Mouse (Mus musculus): Measurements from ENCODE around the gene Rela. TPM values are rescaled to one million over a fixed set of nuclear protein-coding genes. Genes with fewer than 3 reads are reported as not detected.

The Rela gene
- total and polyA plus RNA-seq, 3 experiments = 12.1 to 51.9 (median 21.0) TPM

- Histone ChIP-seq H3K9me3 (replicated peaks; ENCODE audit: low read length) (peaks cover 13% of the 10 kb centered on the region), H3K4me2 (ENCODE audit: insufficient read depth, low read depth, poor library complexity, severe bottlenecking) (no peak overlapping the region), H3K27me3 (replicated peaks) (no peaks in the 10 kb centered on the region), H3K4me3 (replicated peaks in 1 of 3; ENCODE audit: low read depth in 2 of 3, low read length in 2 of 3, poor library complexity in 1 of 3) (no peak overlapping the region), H3K27ac (ENCODE audit: insufficient read depth, low read depth) (no peak overlapping the region), H3K4me1 (ENCODE audit: control insufficient read depth in 1 of 2, insufficient read depth in 2 of 2) (peaks cover 0 to 2% of the 10 kb centered on the region in 2 experiments; a peak in 2 of 4 replicates), H3K9ac (ENCODE audit: insufficient read depth, low read depth) (no peak overlapping the region), H3K36me3 (replicated peaks in 1 of 2; ENCODE audit: control insufficient read depth in 1 of 2, insufficient read depth in 1 of 2, low read length in 1 of 2) (peaks cover 71 to 92% of the 10 kb centered on the region in 2 experiments), H3K79me2 (replicated peaks; ENCODE audit: control insufficient read depth, extremely low read depth, insufficient read depth, poor library complexity, severe bottlenecking) (no peaks in the 10 kb centered on the region)
- TF ChIP-seq ZNF384 (IDR thresholded peaks at IDR 0.05; ENCODE audit: low read depth, low read length) = no peak
- no peak for TF ChIP-seq BHLHE40 (IDR thresholded peaks at IDR 0.05; ENCODE audit: low read depth, low read length)
- TF ChIP-seq GABPA (IDR thresholded peaks at IDR 0.05; ENCODE audit: insufficient replicate concordance, low read depth, low read length) = no peak
- no peak for TF ChIP-seq POLR2A (IDR thresholded peaks at IDR 0.05; ENCODE audit: low read depth, low read length)
- dilution Hi-C loops (cut with MboI; ENCODE audit: extremely low pct_ligation_motif_present, extremely low pct_unique_long_range_greater_than_20kb, low sequenced_read_pairs) (no loop called here), in situ Hi-C loops (cut with MboI; ENCODE audit: low pct_ligation_motif_present, low pct_unique_long_range_greater_than_20kb, low sequenced_read_pairs) (no loop called here)
- no peak for DNase-seq (ENCODE audit: extremely low read depth)
These were observed 17.5 kb downstream of the Rela start for GRCm38 (mm10) chr19:5654720-5655298.

GRCm38 (mm10) chr19:5660942-5661751 is 23.9 kb downstream of the Rela start:
- Histone ChIP-seq H3K9me3 (replicated peaks; ENCODE audit: low read length) (no peaks in the 10 kb centered on the region), H3K79me2 (replicated peaks; ENCODE audit: control insufficient read depth, extremely low read depth, insufficient read depth, poor library complexity, severe bottlenecking) (peaks cover 6% of the 10 kb centered on the region; the same call in 1 of the 2 replicates), H3K4me3 (replicated peaks in 1 of 3; ENCODE audit: low read depth in 2 of 3, low read length in 2 of 3, poor library complexity in 1 of 3) (peak overlapping the region; percentile 48 to 65 (median 57)), H3K27ac (ENCODE audit: insufficient read depth, low read depth) (peak overlapping the region; percentile 39), H3K4me2 (ENCODE audit: insufficient read depth, low read depth, poor library complexity, severe bottlenecking) (peak overlapping the region; percentile 81), H3K4me1 (ENCODE audit: control insufficient read depth in 1 of 2, insufficient read depth in 2 of 2) (peaks cover 14 to 36% of the 10 kb centered on the region in 2 experiments), H3K36me3 (replicated peaks in 1 of 2; ENCODE audit: control insufficient read depth in 1 of 2, insufficient read depth in 1 of 2, low read length in 1 of 2) (peaks cover 36 to 59% of the 10 kb centered on the region in 2 experiments), H3K27me3 (replicated peaks) (no peaks in the 10 kb centered on the region), H3K9ac (ENCODE audit: insufficient read depth, low read depth) (peak overlapping the region; percentile 52)
- in situ Hi-C loops (cut with MboI; ENCODE audit: low pct_ligation_motif_present, low pct_unique_long_range_greater_than_20kb, low sequenced_read_pairs) = no loop called here
- dilution Hi-C loops (cut with MboI; ENCODE audit: extremely low pct_ligation_motif_present, extremely low pct_unique_long_range_greater_than_20kb, low sequenced_read_pairs) = no loop called here
- DNase-seq (ENCODE audit: extremely low read depth) = peak; percentile 59
- TF ChIP-seq MAZ (IDR thresholded peaks at IDR 0.05; ENCODE audit: low read depth, low read length) (peak; percentile 80), PAX5 (IDR thresholded peaks at IDR 0.05; ENCODE audit: low read length) (no peak), NELFE (IDR thresholded peaks at IDR 0.05; ENCODE audit: low read depth, low read length) (peak; percentile 41; the same call in 1 of the 2 replicates), USF1 (IDR thresholded peaks at IDR 0.05; ENCODE audit: low read depth, low read length) (no peak), ELF1 (IDR thresholded peaks at IDR 0.05; ENCODE audit: low read depth, low read length) (peak; percentile 84), MAFK (IDR thresholded peaks at IDR 0.05; ENCODE audit: insufficient replicate concordance, low read length) (no peak), E2F4 (IDR thresholded peaks at IDR 0.05; ENCODE audit: insufficient replicate concordance, low read depth, low read length) (no peak), BHLHE40 (IDR thresholded peaks at IDR 0.05; ENCODE audit: low read depth, low read length) (no peak), POLR2A (IDR thresholded peaks at IDR 0.05; ENCODE audit: low read depth, low read length) (peak; percentile 45; the same call in 1 of the 2 replicates), MAX (IDR thresholded peaks at IDR 0.05; ENCODE audit: low read length) (no peak), RCOR1 (conservative IDR thresholded peaks at IDR 0.05; ENCODE audit: low read depth, low read length) (no peak), CTCF (conservative IDR thresholded peaks at IDR 0.05 in 1 of 2, IDR thresholded peaks at IDR 0.05 in 1 of 2; ENCODE audit: low read depth in 2 of 2, low read length in 2 of 2) (no peak), ZC3H11A (IDR thresholded peaks at IDR 0.05; ENCODE audit: low read depth, low read length) (no peak), IRF4 (IDR thresholded peaks at IDR 0.05; ENCODE audit: low read depth, low read length) (no peak), ZNF384 (IDR thresholded peaks at IDR 0.05; ENCODE audit: low read depth, low read length) (no peak), ZMIZ1 (IDR thresholded peaks at IDR 0.05; ENCODE audit: low read depth, low read length) (0 out of 2 replicates have a peak, but pooled peaks have one; percentile 26), MEF2A (IDR thresholded peaks at IDR 0.05; ENCODE audit: borderline replicate concordance, low read depth, low read length) (0 out of 2 replicates have a peak, but pooled peaks have one; percentile 9), JUND (conservative IDR thresholded peaks at IDR 0.05; ENCODE audit: low read depth, low read length) (no peak), HCFC1 (IDR thresholded peaks at IDR 0.05; ENCODE audit: low read depth, low read length) (peak; percentile 24), ZKSCAN1 (IDR thresholded peaks at IDR 0.05; ENCODE audit: borderline replicate concordance, low read depth, low read length) (no peak), GABPA (IDR thresholded peaks at IDR 0.05; ENCODE audit: insufficient replicate concordance, low read depth, low read length) (no peak), KAT2A (IDR thresholded peaks at IDR 0.05; ENCODE audit: insufficient replicate concordance, low read length) (0 out of 2 replicates have a peak, but pooled peaks have one; percentile 1), ETS1 (conservative IDR thresholded peaks at IDR 0.05; ENCODE audit: low read depth, low read length) (no peak), POLR2AphosphoS2 (IDR thresholded peaks at IDR 0.05; ENCODE audit: low read depth, low read length) (no peak), RAD21 (IDR thresholded peaks at IDR 0.05; ENCODE audit: low read depth, low read length) (no peak), UBTF (IDR thresholded peaks at IDR 0.05; ENCODE audit: low read depth, low read length) (no peak), TCF12 (IDR thresholded peaks at IDR 0.05; ENCODE audit: low read depth, low read length) (no peak), JUN (IDR thresholded peaks at IDR 0.05; ENCODE audit: insufficient read depth, low read depth, low read length) (no peak)

Data from CH12.LX (cell line).